Mouse (Mus musculus) neural tube, embryonic 13.5 days (tissue): ENCODE results near the gene P3h3. TPM values are rescaled to one million over a fixed set of nuclear protein-coding genes. Genes with fewer than 3 reads are reported as not detected.

Source experiments
- ATAC-seq: fragments of 200-750 bp; cut with Nextera tagmentation; 2 replicates; pipeline ENCODE4 v1.8.0; 2017; ENCODE audit warnings: low read depth, mild to moderate bottlenecking, moderate TSS enrichment, moderate library complexity
- H3K27ac ChIP-seq: fragments of 300-500 bp; sonication (generic); replicated peaks from 2 replicates; pipeline ENCODE4 v1.5.1; 2015; ENCODE audit warnings: moderate library complexity, mild to moderate bottlenecking, inconsistent platforms
- H3K27me3 ChIP-seq: fragments of 300-500 bp; sonication (generic); 2 replicates; pipeline ENCODE4 v1.6.1; 2015; ENCODE audit warnings: mild to moderate bottlenecking, inconsistent platforms
- H3K36me3 ChIP-seq: fragments of 300-500 bp; sonication (generic); 2 replicates; pipeline ENCODE4 v1.6.1; 2015; ENCODE audit warnings: mild to moderate bottlenecking, inconsistent platforms
- H3K4me1 ChIP-seq: fragments of 300-500 bp; sonication (generic); replicated peaks from 2 replicates; pipeline ENCODE4 v1.6.1; 2015; ENCODE audit warnings: inconsistent platforms
- H3K4me2 ChIP-seq: fragments of 300-500 bp; sonication (generic); 2 replicates; pipeline ENCODE4 v1.6.1; 2015; ENCODE audit warnings: inconsistent platforms, mild to moderate bottlenecking, moderate library complexity
- H3K4me3 ChIP-seq: fragments of 300-500 bp; sonication (generic); 2 replicates; pipeline ENCODE4 v1.5.1; 2015; ENCODE audit warnings: mild to moderate bottlenecking, inconsistent platforms
- H3K9ac ChIP-seq: fragments of 300-500 bp; sonication (generic); 2 replicates; pipeline ENCODE4 v1.6.1; 2015; ENCODE audit warnings: moderate library complexity, mild to moderate bottlenecking, inconsistent platforms
- H3K9me3 ChIP-seq: fragments of 300-500 bp; sonication (generic); 2 replicates; pipeline ENCODE4 v1.6.1; 2016; ENCODE audit warnings: inconsistent platforms
- WGBS: fragments of 180-500 bp; shearing (Covaris S2); methylation state at CpG from one replicate; pipeline ENCODE4 v1.1.7; 2015; 5-methylcytosine and 5-hydroxymethylcytosine counted together
- polyA plus RNA-seq: library from polyadenylated mRNA; unstranded; fragments of >200 nt; fragmentation: Nextera tagmentation; extraction: Ambion mirVana; gene quantifications from 2 replicates; pipeline ENCODE4 v1.2.1, GENCODE M21; 2015

Gene P3h3
- polyA plus RNA-seq, 1 experiment from 2014 or later, result 20.6 TPM

- Histone ChIP-seq H3K4me3 (peak overlapping the region; percentile 66), H3K4me1 (peaks cover 26% of the 10 kb centered on the region), H3K36me3 (peaks cover 45% of the 10 kb centered on the region), H3K4me2 (peak overlapping the region; percentile 87), H3K9ac (peak overlapping the region; percentile 75), H3K27ac (peak overlapping the region; percentile 67), H3K9me3 (no peaks in the 10 kb centered on the region), H3K27me3 (no peaks in the 10 kb centered on the region)
- no peak for ATAC-seq
- 25% methylated on average over 10 of the region's 10 CpGs for WGBS
Measured at GRCm38 (mm10) chr6:124828101-124828592, 29.4 kb downstream of the P3h3 start.

GRCm38 (mm10) chr6:124822049-124822448 is 35.5 kb downstream of the P3h3 start:
- WGBS, result 94% methylated on average over 4 of the region's 4 CpGs
- H3K9ac ChIP-seq, result no peak overlapping the region
- H3K27ac ChIP-seq, result no peak overlapping the region
- no peak overlapping the region for H3K4me3 ChIP-seq
- no peaks in the 10 kb centered on the region for H3K4me1 ChIP-seq
- no peak overlapping the region for H3K4me2 ChIP-seq
- no peak for ATAC-seq
- H3K9me3 ChIP-seq, result no peaks in the 10 kb centered on the region
- H3K36me3 ChIP-seq, result peaks cover 94% of the 10 kb centered on the region
- no peaks in the 10 kb centered on the region for H3K27me3 ChIP-seq

- Histone ChIP-seq H3K4me2 (no peak overlapping the region), H3K4me3 (no peak overlapping the region), H3K27me3 (no peaks in the 10 kb centered on the region), H3K27ac (no peak overlapping the region), H3K36me3 (peaks cover 100% of the 10 kb centered on the region), H3K4me1 (no peaks in the 10 kb centered on the region), H3K9ac (no peak overlapping the region), H3K9me3 (no peaks in the 10 kb centered on the region)
- 97% methylated on average over 5 of the region's 5 CpGs for WGBS
- ATAC-seq, result no peak
Measured at GRCm38 (mm10) chr6:124820891-124821290, 36.7 kb downstream of the P3h3 start.

GRCm38 (mm10) chr6:124817971-124818370 is 39.6 kb downstream of the P3h3 start:
- Histone ChIP-seq H3K4me3 (no peak overlapping the region), H3K4me2 (no peak overlapping the region), H3K27ac (no peak overlapping the region), H3K9me3 (no peaks in the 10 kb centered on the region), H3K9ac (no peak overlapping the region), H3K4me1 (peaks cover 18% of the 10 kb centered on the region), H3K27me3 (no peaks in the 10 kb centered on the region), H3K36me3 (peaks cover 82% of the 10 kb centered on the region)
- no peak for ATAC-seq
- 93% methylated on average over 8 of the region's 8 CpGs for WGBS

GRCm38 (mm10) chr6:124817563-124817962 is 40.0 kb downstream of the P3h3 start:
- H3K4me1 ChIP-seq, result peaks cover 22% of the 10 kb centered on the region
- no peaks in the 10 kb centered on the region for H3K27me3 ChIP-seq
- no peak for ATAC-seq
- H3K27ac ChIP-seq, result no peak overlapping the region
- H3K9me3 ChIP-seq, result no peaks in the 10 kb centered on the region
- no peak overlapping the region for H3K9ac ChIP-seq
- 95% methylated on average over 8 of the region's 8 CpGs for WGBS
- peaks cover 77% of the 10 kb centered on the region for H3K36me3 ChIP-seq
- H3K4me3 ChIP-seq, result no peak overlapping the region
- no peak overlapping the region for H3K4me2 ChIP-seq

- H3K4me3 ChIP-seq, result no peak overlapping the region
- H3K4me1 ChIP-seq, result peaks cover 27% of the 10 kb centered on the region
- no peak overlapping the region for H3K9ac ChIP-seq
- H3K27me3 ChIP-seq, result no peaks in the 10 kb centered on the region
- no peak overlapping the region for H3K27ac ChIP-seq
- WGBS, result 96% methylated on average over 11 of the region's 11 CpGs
- no peaks in the 10 kb centered on the region for H3K9me3 ChIP-seq
- H3K36me3 ChIP-seq, result peaks cover 76% of the 10 kb centered on the region
- ATAC-seq, result no peak
- H3K4me2 ChIP-seq, result no peak overlapping the region
Measured at GRCm38 (mm10) chr6:124817125-124817524, 40.4 kb downstream of the P3h3 start.

- Histone ChIP-seq H3K9me3 (no peaks in the 10 kb centered on the region), H3K36me3 (peaks cover 76% of the 10 kb centered on the region)
- 91% methylated on average over 4 of the region's 4 CpGs for WGBS
Measured at GRCm38 (mm10) chr6:124816611-124817010, 40.9 kb downstream of the P3h3 start.

GRCm38 (mm10) chr6:124814858-124815774 is 42.4 kb downstream of the P3h3 start:
- Histone ChIP-seq H3K36me3 (peaks cover 74% of the 10 kb centered on the region), H3K27me3 (no peaks in the 10 kb centered on the region), H3K9ac (0 out of 2 replicates have a peak overlapping the region, but pooled peaks have one; percentile 17), H3K4me2 (peak overlapping the region; percentile 81), H3K4me1 (peaks cover 34% of the 10 kb centered on the region), H3K9me3 (no peaks in the 10 kb centered on the region), H3K27ac (no peak overlapping the region; the same call in 1 of the 2 replicates), H3K4me3 (no peak overlapping the region)
- WGBS, result 65% methylated on average over 9 of the region's 9 CpGs
- no peak; the same call in 1 of the 2 replicates for ATAC-seq

More at GRCm38 (mm10) chr6:124816611-124817010, 40.9 kb downstream of the P3h3 start:
- H3K9ac ChIP-seq, result no peak overlapping the region
- no peak overlapping the region for H3K27ac ChIP-seq
- H3K4me1 ChIP-seq, result peaks cover 32% of the 10 kb centered on the region
- H3K27me3 ChIP-seq, result no peaks in the 10 kb centered on the region
- ATAC-seq, result no peak
- H3K4me3 ChIP-seq, result no peak overlapping the region
- no peak overlapping the region for H3K4me2 ChIP-seq

GRCm38 (mm10) chr6:124814448-124814847 is 43.1 kb downstream of the P3h3 start:
- peak; percentile 42 for ATAC-seq
- Histone ChIP-seq H3K4me3 (peak overlapping the region; percentile 58), H3K4me1 (peaks cover 41% of the 10 kb centered on the region), H3K27me3 (no peaks in the 10 kb centered on the region), H3K4me2 (peak overlapping the region; percentile 81), H3K36me3 (peaks cover 67% of the 10 kb centered on the region), H3K9me3 (no peaks in the 10 kb centered on the region), H3K27ac (peak overlapping the region; percentile 86), H3K9ac (peak overlapping the region; percentile 85)
- 50% methylated on average over 8 of the region's 8 CpGs for WGBS

GRCm38 (mm10) chr6:124813933-124814332 is 43.6 kb downstream of the P3h3 start, which contains the start of gene Tpi1:
Gene Tpi1 (minus strand): TSS chr6:124814296.
- H3K9me3 ChIP-seq, result no peaks in the 10 kb centered on the region
- peak within 1 kb of the TSS; percentile 85 for H3K9ac ChIP-seq
- H3K27ac ChIP-seq, result peak within 1 kb of the TSS; percentile 86
- H3K4me1 ChIP-seq, result peaks cover 46% of the 10 kb centered on the region
- ATAC-seq, result peak; percentile 87
- peak within 1 kb of the TSS; percentile 81 for H3K4me2 ChIP-seq
- 0% methylated on average over 22 of the region's 22 CpGs for WGBS
- H3K27me3 ChIP-seq, result no peaks in the 10 kb centered on the region
- H3K36me3 ChIP-seq, result peaks cover 62% of the 10 kb centered on the region
- H3K4me3 ChIP-seq, result peak within 1 kb of the TSS; percentile 58

GRCm38 (mm10) chr6:124813496-124813895 is 44.1 kb downstream of the P3h3 start:
- Histone ChIP-seq H3K36me3 (peaks cover 58% of the 10 kb centered on the region), H3K4me1 (peaks cover 51% of the 10 kb centered on the region)

GRCm38 (mm10) chr6:124812848-124813247 is 44.7 kb downstream of the P3h3 start:
- 21% methylated on average over 9 of the region's 9 CpGs for WGBS
- no peak for ATAC-seq
- Histone ChIP-seq H3K4me2 (peak overlapping the region; percentile 81), H3K4me1 (peaks cover 56% of the 10 kb centered on the region), H3K27ac (peak overlapping the region; percentile 86), H3K36me3 (peaks cover 51% of the 10 kb centered on the region), H3K9ac (peak overlapping the region; percentile 85), H3K9me3 (no peaks in the 10 kb centered on the region), H3K4me3 (peak overlapping the region; percentile 58), H3K27me3 (no peaks in the 10 kb centered on the region)

More at GRCm38 (mm10) chr6:124813496-124813895, 44.1 kb downstream of the P3h3 start:
- ATAC-seq, result peak; percentile 78
- peak overlapping the region; percentile 86 for H3K27ac ChIP-seq
- no peaks in the 10 kb centered on the region for H3K9me3 ChIP-seq
- H3K27me3 ChIP-seq, result no peaks in the 10 kb centered on the region
- H3K4me3 ChIP-seq, result peak overlapping the region; percentile 58
- WGBS, result 0% methylated on average over 18 of the region's 18 CpGs
- peak overlapping the region; percentile 81 for H3K4me2 ChIP-seq
- H3K9ac ChIP-seq, result peak overlapping the region; percentile 85
